Mouse (Mus musculus): ENCODE data around the gene Slc35g3.

Slc35g3 gene

GRCm38 (mm10) chr11:69761868-69762267 is at the start of gene Slc35g3:
Gene Slc35g3, minus strand, starts transcription at chr11:69761968.
- DNase-seq = no peak

- no peak for DNase-seq
These were observed 48.5 kb upstream of the Slc35g3 start for GRCm38 (mm10) chr11:69810280-69810679.

- no peak for DNase-seq
These were observed 45.9 kb upstream of the Slc35g3 start for GRCm38 (mm10) chr11:69807641-69808040.

GRCm38 (mm10) chr11:69806378-69806777 is 44.6 kb upstream of the Slc35g3 start:
- no peak for DNase-seq

- DNase-seq = no peak
These were observed 43.5 kb upstream of the Slc35g3 start, which contains the start of gene Tmem102 for GRCm38 (mm10) chr11:69804972-69805909. Gene Tmem102, minus strand, starts transcription at chr11:69805624.

GRCm38 (mm10) chr11:69804652-69804940 is 42.8 kb upstream of the Slc35g3 start:
- DNase-seq = no peak

GRCm38 (mm10) chr11:69803786-69804651 is 42.3 kb upstream of the Slc35g3 start:
- peak; percentile 71 for DNase-seq

- DNase-seq = no peak
These were observed 41.6 kb upstream of the Slc35g3 start for GRCm38 (mm10) chr11:69803328-69803727.

- peak; percentile 78 for DNase-seq
These were observed 40.9 kb upstream of the Slc35g3 start for GRCm38 (mm10) chr11:69802648-69803105.

GRCm38 (mm10) chr11:69801379-69801977 is 39.7 kb upstream of the Slc35g3 start, which contains the start of gene Fgf11:
Gene Fgf11, minus strand, starts transcription at chr11:69801857.
- DNase-seq = no peak

GRCm38 (mm10) chr11:69800392-69801197 is 38.8 kb upstream of the Slc35g3 start:
- DNase-seq = peak; percentile 77

- peak; percentile 63 for DNase-seq
These were observed 38.3 kb upstream of the Slc35g3 start for GRCm38 (mm10) chr11:69800138-69800391.

GRCm38 (mm10) chr11:69799394-69800137 is 37.8 kb upstream of the Slc35g3 start:
- no peak for DNase-seq

- DNase-seq = no peak
These were observed 36.2 kb upstream of the Slc35g3 start for GRCm38 (mm10) chr11:69797924-69798323.

GRCm38 (mm10) chr11:69795983-69796435 is 34.2 kb upstream of the Slc35g3 start:
- DNase-seq = no peak

GRCm38 (mm10) chr11:69795168-69795982 is 33.6 kb upstream of the Slc35g3 start, which contains the start of gene Chrnb1:
Gene Chrnb1, minus strand, starts transcription at chr11:69795943.
- DNase-seq = peak; percentile 82

GRCm38 (mm10) chr11:69793429-69793828 is 31.7 kb upstream of the Slc35g3 start:
- DNase-seq = no peak

GRCm38 (mm10) chr11:69791420-69791819 is 29.7 kb upstream of the Slc35g3 start:
- DNase-seq = no peak

GRCm38 (mm10) chr11:69789431-69789830 is 27.7 kb upstream of the Slc35g3 start:
- DNase-seq = no peak

GRCm38 (mm10) chr11:69787306-69787705 is 25.5 kb upstream of the Slc35g3 start:
- no peak for DNase-seq

Data from right cerebral cortex, postnatal 14 days (tissue).